Mouse (Mus musculus) cortical plate, adult 2 months (tissue): Measurements from ENCODE around the gene Dnah1.

ENCODE experiments used
- CTCF ChIP-seq: fragments of 200-500 bp; IDR thresholded peaks from 2 replicates; pipeline ENCODE4 v1.5.1; 2011; ENCODE audit warnings: mild to moderate bottlenecking, control low read depth, low read length; ENCODE audit not compliant: insufficient read depth; ENCODE audit errors: extremely low read depth
- POLR2A ChIP-seq: fragments of 200-500 bp; IDR thresholded peaks from 2 replicates; pipeline ENCODE4 v1.6.1; 2011; ENCODE audit warnings: mild to moderate bottlenecking, low read length, control low read depth; ENCODE audit not compliant: insufficient read depth; ENCODE audit errors: extremely low read depth

DNA sequence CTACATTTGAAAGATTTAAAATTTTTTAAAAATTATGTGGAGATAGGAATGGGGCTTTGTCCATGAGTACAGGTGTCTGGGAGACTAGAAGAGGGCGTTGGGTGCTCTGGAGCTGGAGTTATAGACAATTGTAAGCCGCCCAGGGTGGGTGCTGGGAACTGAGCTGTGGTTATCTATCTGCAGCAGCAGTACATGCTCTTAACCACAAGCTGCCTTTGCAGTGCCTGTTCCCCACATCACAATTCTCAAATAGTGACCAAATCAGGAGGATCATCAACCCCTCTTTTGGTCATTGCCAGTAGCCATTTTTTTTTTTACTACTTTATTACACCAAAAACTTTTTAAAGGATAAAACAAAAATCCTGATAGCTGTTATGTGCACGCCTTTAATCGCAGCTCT, 40.9 kb upstream of the Dnah1 start:
- TF ChIP-seq CTCF (no peak), POLR2A (no peak)
